Mouse (Mus musculus) liver (tissue): ENCODE data around the gene Rogdi.
A peak's percentile ranks its signal among the peaks of the same experiment; 100 is the strongest.

ENCODE experiments used
- DNase-seq: peaks from one replicate; pipeline ENCODE4 v3.0.0-alpha.2; 2020; ENCODE audit warnings: mixed read lengths

Gene Rogdi

DNA sequence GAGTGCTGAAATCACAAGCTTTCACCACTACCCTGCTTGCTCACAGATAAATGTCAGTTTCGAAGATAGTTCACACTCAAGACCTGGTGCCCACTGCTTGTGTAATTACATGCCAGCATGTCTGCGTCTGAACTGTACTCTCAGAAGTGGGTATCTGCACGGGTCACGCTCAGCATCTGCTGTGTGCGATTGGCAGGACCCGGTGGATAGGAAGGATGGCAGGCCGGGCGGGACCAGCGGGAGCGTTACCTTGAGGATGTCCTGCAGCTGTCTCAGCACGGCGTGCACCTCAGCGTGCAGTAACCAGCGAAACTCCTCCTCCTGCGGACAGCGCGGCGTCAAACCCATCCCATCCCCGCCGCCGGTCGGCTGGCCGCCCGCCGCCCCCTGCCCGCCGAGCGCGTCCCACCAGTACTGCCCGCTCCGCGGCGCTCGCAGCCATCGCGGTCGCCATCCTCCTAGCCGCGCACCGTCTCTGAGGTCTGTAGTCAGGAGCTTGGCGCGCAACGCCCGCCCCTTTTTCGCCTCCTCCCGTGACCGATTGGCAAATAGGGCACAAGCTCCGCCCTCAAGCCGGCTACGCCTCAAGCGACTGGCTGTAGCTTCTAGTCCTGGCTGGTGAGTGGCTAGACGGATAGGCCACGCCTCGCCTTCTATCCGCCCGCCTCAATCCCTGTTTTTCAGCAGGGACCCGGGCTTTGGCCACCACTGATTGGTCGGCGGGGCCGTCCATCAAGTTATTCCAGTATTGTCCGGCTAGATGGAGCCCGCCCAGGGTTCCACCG lies at the start of gene Rogdi:
Gene Rogdi (minus strand): TSS at position 500 of the 785 bp plus-strand sequence.
- DNase-seq = peak; percentile 99

DNA sequence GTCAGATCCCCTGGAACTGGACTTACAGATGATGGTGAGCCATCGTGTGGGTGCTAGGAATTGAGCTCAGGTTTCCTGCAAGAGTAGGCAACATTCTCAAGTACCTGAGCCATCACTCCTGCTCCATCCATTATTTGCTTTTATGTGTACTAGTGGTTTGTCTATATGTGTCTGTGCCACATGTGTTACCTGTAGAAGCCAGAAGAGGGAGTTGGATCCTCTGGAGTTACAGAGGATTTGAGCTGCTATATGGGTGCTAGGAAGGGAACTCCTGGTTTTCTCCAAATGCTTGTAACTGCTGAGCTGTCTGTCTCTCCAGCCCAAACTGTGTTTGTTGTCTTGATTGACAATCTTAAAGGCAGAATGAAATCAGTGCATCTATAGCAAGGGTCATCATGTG lies 44.8 kb upstream of the Rogdi start:
- no peak for DNase-seq

DNA sequence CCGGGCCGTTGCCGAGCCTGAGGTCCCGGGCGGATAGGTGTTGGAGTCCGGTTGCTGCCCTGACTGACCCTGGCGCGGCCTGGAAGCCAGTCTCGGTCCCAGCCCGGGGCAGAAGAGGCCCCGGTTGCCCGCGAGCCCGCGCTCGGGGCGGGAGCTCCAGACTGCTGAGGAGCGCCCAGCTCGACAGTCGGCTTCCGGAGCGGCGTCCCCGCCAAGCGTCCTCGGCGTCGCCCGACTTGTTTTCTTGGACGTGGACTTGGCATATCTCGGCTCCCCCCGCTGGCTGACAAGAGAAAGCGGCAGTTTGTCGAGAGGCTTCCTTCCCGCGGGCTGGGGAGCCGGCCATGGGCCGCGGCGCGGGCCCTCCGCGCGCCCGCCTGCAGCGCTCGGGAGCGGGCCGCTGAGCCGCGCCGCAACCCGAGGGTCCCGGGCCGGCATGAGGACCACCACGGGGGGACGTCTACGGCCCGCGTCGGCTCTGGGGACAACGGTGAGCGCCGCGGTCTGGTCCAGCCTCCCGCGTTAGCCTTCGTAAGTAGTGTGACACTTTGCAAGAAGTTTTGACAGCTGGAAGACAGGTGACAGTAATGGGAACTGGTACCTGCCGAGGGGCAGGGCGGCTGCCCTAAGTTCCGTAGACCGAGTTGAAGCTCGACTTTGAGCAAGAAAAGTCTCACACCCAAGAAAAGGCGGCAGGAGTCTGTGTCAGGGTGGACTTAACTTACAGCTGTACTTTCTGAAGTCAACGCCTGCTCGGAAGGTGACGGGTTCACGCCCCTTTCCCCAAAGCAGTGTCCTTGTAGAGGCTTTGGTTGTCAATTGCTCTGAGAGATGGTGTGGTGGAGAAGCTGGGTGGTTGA lies 37.1 kb upstream of the Rogdi start:
- DNase-seq = peak; percentile 75

DNA sequence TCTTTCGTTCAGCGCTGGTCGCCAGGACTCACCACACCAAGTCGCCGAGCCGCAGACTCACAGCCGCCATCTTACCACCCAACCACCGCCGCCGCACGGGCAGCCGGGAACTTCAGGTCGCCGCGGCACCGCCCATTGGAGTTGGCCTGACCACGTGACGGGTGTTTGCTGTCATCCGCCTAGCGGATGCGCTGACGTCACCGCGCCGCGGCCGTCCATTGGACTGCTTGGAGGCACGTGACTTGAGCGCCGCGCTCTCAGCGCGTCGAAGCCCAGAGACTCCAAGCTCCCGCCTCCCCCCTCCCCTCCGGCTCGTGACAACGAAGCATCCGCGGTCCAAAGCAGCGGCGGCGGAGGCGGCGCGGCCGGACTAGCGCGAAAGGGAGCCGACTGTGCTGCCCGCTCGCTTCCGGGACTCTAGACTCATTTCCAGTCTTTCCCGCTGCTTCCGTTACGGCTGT lies 36.5 kb upstream of the Rogdi start, which contains the start of the genes Glyr1 and Ubn1:
Gene Glyr1 (minus strand): TSS at position 90 of the 461 bp plus-strand sequence.
Gene Ubn1 (plus strand): TSS at position 284 of the 461 bp plus-strand sequence.
- peak; percentile 99 for DNase-seq

DNA sequence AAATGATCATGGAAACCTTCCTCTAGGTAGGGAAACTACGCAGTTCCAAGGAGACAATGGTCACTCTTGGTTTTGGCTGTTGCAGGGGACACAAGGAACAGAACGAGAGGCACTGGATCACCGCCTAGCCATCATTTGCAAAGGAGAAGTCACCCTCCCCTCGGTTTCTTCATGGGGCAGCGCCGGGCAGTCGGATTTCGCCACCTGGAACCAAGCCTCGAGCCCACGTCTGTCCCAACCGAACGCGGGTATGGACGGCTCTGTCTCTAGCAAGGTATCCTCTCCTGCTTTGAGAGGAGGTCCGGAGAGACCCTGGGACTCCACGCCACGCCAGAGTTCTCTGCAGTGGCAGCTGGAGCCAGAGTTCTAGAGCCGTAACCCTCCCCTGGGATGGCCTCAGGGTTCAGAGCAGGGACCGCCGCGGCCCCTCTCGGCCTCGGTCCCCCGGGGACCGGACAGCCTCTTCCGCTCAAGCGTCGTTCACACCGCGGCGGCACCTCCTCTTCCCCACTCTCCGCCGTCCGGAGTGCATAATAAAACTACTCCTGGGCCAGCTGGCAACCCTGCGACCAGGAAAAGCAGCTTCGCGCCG lies 35.9 kb upstream of the Rogdi start:
- no peak for DNase-seq

DNA sequence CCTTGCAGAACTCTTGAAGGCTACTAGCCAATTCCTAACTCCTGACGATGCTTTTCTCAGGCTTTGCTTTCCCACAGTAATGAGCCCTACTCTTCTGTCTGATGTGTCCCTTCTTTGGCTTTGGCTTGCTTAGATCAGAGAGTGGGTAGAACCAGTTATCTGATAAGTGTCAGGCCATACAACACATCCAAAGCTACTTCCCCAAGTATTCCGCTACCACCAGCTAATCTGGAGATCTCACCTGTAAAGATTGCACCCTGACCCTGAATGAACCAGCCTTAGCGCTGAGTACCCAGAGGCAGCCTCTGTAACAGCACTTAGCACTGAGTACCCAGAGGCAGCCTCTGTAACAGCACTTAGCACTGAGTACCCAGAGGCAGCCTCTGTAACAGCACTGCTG lies 32.0 kb upstream of the Rogdi start:
- no peak for DNase-seq

DNA sequence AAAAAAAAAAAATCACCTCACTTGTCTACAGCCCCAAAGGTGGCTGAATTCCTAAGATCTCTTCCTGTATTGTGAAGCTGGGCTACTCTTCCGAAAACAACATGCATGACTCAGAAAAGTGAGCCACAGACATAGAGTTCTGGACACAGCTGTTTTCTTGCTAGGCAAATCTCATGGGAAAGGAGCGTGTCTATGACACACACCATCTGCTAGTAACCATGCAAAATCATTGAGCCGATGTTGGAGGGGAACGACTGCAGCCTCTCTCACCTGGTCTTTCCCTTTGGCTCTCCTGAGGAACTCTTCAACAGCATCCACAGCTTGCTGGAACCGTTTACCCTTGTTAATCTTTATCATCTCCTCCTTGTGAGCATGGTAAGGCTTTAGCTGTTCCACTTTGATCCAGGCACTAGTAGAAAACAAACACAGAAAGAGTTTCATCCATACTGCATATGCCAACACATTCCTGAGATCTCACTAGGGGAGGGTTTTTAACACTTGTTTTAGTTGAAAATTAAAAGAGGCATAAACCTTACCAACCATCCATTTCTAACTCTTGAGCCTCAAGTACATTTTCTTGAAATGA lies 23.4 kb upstream of the Rogdi start:
- DNase-seq = no peak

DNA sequence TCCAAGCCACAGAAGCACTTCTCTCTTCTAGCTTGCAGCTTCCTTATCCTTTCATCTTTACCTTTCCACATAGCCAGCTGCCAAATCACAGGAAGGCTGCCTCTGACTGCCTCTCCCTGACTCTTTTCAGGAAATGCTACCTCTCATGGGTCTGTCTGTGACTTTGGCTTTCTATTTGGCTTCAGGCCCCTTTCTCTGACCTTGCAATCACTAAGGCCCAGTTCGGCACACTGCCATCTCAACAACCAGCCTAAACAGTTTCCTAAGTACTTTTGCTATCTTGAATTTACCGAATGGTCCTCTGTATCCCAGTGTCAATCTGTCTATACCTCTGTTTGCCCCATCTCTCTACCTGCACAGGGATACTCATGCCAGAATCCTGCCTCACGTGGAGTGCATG lies 22.2 kb upstream of the Rogdi start:
- DNase-seq = no peak

DNA sequence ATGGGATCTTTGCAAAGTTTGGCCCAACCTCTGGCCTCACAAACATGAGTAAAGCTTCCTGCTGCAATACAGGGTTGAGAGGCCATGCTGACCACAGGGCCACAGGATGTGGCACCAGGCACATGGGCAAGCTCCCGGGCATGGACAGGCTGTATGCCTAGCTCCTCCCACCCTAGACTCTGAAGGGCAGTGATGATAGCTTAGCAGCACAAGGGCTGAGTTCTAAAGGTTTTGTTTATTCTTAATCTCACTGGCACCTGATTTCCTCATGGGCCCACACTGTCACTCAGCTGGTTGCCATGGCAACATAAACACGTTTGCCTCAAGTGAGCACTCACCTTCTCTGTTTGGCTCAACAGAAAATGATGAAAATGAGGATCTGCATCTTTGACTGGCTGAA lies 16.5 kb upstream of the Rogdi start:
- DNase-seq = no peak

DNA sequence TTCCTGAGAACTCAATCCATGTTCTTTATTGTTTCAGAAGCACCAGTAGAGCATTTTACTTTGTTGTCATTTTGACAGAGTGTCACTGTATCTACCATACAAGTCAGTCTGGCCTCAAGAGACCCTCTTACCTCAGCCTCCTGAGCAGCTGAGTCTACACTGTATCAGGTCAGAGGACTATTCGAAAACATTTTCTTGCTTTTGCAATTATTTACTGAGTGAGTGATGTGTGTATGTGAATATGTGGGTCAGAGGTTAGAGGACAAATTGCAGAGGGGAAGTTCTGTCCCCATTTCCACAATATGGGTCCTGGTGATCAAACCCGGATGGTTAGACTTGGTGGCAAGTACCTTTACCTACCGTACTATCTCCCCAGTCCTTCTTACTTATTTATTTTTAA lies 10.7 kb upstream of the Rogdi start:
- DNase-seq = no peak

DNA sequence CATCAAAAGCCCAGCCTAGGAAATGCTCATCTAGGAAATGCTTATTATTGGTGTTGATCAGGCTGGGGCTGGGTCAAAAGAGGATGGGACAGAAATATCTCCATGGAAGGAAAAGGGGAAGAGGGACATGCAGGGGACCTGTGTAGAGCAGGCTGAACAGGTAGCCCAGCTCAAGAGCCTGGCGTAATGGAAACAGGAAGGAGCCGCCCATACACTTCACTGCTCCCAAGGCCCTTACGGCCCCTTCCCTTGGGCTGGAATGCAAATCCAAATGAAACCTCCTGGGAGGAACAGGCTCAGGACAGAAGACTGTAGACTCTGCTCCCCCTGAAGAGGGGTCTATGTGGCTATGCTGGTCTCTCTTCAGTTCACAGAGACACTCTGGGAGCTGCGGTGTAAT lies 1.2 kb upstream of the Rogdi start:
- no peak for DNase-seq

DNA sequence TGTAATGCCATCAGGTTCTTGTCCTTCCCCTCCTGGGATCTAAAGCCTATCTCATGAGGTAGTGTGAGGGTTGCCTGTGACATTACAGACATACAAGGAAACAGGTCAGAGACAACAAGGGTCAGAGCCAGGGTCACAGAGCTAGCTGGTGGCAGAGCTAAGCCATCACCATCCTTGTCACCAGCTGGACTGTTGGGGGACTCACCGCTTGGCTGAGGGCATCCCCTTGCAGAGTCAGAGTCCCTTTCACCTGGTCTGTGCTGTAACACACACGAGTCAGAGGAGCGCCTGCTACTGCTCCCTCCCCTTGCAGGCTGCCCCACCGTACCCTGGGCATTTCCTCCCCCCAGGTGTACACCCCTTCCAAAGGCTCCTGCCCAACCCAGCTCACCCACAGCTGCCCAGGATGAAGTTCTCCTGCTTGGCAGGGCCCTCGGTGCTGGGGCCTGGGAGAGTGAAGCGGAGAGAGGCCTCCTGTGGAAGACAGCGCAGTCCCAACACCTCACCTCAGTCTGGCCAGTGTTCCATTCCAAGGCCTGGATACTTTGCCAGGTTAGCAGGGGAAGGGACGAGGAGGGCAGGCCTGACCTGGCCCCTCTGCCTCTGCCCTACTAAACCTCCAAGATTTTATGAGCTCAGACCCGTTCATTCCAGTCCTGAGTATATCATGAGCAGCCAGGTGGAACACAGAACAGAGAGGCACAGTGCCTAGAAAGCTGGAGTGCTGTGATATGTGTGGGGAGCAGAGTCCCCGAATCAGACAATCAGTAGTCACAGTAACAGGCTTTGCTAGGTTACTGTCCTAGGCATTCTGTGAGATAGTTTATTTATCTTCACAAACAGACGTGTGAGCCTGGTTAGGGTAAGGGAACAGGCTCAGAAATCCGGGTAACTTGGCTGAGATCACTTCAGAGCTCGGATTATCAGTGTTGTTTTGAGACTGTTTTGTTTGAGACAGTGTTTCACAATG lies 1.0 kb downstream of the Rogdi start:
- peak; percentile 45 for DNase-seq

DNA sequence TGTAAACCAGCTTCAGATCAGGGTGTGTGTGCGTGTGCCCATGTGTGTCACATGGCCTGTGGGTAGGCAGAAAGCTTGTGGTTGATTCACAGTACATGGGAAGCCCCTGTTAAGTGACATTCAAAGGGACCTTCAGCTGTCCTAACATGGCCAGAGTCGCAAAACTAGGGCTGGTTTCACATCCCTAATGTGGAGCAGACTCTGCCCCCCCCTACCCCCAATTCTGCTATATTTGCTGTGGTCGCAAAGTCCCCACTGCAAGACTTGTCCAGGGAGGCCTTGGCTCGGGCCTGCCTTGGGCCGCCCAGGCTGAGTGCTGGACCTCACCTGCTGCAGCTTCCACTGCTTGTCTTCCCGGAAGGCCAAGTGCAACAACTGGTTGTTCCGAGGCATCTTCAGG lies 2.1 kb downstream of the Rogdi start:
- no peak for DNase-seq

DNA sequence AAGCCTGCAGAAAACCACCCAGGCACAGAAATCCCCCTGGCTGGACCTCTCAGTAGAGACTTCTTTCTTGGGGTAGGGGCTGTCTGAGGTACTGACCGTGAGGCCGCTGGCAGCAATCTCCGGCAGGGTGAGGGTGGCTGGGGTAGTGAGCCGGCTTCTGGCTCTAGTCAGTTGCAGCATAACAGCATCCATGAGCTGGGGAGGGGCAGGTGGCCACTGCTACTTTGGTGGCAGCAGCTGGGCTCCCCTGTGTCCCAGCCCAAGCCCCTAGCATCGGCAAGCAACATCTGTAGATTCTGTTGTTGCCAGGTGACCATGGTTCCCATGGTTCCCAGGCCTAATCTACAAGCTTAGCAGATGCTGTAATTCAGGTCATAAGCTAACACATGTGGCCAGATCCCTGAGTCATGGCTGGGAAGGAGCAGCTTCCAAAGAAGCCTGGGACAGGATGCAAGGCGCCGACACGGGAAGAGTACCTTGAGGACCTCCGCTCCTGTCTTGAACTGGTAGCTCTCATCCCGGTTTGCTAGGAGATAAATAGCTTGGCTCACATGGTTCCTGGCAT lies 2.9 kb downstream of the Rogdi start:
- DNase-seq = no peak

DNA sequence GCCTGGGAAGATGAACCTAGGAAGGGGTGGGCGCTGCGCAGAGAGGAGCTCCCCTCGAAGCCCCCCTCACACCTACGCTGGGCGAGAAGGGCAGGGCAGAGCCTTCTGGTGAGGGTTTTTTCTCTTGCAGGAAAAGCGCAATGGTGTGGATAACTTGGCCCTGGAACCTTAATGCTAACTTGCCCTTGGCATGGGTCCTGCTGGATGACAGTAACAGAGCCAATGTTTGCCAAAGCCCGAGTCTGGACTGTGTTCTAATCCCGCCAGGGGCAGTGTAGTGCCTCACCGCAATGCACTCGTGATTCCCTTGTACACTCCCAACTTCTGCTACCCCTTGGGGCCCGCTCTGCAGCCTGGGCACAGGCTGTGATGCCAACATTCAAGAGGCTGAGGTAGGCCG lies 5.3 kb downstream of the Rogdi start:
- DNase-seq = no peak

DNA sequence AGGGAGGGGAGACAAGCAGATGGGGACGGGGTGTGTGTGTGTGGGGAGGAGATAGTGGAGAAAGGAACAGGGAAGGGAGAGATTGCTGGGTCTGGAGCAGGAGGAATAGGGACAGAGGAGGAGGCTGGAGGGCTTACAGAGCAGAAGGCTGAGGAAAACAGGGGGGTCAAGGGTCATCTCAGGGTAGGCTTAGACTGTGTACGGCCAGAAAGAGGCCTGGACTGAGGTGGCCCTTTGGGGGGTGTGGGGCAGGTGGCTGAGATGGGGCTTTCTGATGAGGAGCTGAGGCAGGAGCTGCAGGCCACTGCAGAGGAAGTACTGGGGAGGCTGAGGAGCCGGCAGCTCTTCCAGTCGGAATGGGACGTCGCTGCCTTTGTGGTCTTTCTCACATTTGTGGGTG lies 5.9 kb downstream of the Rogdi start:
- no peak for DNase-seq

DNA sequence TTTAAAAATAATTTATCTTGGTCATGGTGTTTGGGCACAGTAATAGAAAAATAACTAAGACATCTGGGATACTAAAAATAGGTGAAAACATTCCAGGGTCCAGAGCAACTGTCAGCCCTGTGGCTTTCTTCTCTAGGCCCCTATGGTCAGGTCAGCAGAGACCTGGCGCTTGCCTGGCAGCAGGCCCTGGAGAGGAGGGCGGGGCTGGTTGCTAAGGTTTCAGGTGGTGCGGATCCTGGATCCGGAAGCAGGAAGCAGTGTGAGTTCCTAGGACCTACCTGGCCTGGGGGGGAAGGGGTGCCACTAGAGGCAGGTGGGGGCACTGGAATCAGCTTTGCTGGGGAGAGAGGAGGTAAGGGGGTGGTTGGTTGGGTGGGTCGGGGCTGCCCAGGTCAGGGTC lies 6.3 kb downstream of the Rogdi start, which contains the start of gene Smim22:
Gene Smim22 (plus strand): TSS at position 222 of the 400 bp plus-strand sequence.
- DNase-seq = peak; percentile 41

DNA sequence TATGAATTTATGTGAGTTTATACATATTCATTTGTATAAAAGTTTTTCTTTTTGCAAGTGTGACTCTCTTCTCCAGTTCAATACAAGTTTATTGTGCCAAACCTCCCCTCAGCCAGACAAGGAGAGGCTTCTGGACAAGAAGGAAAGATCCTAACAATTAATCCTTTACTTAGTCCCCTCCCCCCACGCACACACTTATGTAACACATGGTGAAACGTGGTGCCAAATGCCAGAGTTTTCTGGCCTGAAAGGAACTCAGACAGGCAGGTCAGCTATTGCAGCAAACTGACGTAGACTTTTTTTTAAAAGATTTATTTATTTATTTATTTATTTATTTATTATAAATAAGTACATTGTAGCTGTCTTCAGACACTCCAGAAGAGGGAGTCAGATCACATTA lies 12.7 kb downstream of the Rogdi start:
- no peak for DNase-seq

DNA sequence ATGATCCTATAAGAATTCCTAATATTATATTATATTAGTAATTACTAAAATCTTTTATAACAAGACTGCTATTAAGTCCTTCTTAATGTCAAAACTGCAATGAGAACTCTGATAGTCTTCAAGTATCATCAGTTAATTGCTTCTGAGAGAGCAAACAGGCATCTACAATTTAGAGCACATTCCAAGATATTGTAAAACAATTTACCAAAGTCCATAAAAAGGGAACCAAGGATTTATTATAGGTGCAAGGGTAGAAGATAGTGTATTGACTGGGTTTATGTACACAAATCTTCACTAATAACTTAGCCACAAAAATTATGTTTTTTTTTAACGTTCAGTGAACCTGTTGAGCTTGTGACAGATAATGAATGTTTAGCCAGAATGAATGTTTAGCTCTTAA lies 14.4 kb downstream of the Rogdi start:
- DNase-seq = no peak

DNA sequence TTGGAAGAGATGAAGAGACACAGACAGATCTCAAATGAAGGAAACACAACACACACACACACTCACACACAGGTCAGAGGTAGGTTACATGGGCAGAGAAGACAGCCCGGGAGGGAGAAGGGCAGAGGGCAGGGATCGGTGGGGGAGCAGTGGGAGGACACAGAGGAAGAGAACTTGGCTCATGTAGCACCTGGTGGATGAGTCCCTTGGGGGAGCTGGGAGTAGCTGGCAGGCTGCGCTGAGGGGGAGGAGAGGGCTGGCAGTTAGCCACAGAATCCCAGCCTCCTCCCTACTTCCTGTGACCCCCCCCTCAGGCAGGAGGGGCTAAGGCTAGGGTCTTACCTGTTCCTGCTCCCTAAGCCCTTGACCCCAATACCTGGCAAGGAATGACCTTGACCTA lies 15.8 kb downstream of the Rogdi start, which contains the start of gene Sept12:
Gene Sept12 (minus strand): TSS at position 300 of the 400 bp plus-strand sequence.
- DNase-seq = no peak

DNA sequence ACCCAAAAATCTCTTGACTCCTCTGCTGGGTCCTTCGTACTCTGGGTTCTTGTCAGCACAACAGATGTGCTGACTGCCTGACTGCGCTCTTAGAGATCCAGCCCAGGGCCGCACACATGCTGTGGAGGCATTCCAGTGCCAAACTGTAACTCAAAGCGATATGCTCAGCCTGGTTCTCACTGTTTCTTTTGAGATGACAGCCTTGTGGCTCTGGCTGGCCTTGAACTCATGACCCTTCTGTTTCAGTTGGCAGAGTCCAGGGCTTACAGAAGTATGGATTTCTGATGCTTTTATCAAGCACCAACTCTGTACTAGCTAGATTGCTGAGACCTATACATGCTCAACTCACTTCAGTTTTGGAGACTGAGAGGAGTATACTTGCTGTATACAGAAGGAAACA lies 20.1 kb downstream of the Rogdi start:
- no peak for DNase-seq
